Mouse (Mus musculus) embryonic facial prominence, embryonic 14.5 days (tissue): Measurements from ENCODE around the gene Gm28048. TPM values are rescaled to one million over a fixed set of nuclear protein-coding genes. Genes with fewer than 3 reads are reported as not detected.

Experiments used
- ATAC-seq: fragments of 200-750 bp; cut with Nextera tagmentation; 2 replicates; pipeline ENCODE4 v1.8.0; 2017; ENCODE audit warnings: low read depth, moderate number of reproducible peaks, moderate TSS enrichment
- DNase-seq: peaks from one replicate; pipeline ENCODE4 v3.0.0-alpha.2; 2015; ENCODE audit warnings: low spot score
- H3K27ac ChIP-seq: fragments of 300-500 bp; sonication (generic); replicated peaks from 2 replicates; pipeline ENCODE4 v1.5.1; 2014; ENCODE audit warnings: low read depth, mild to moderate bottlenecking, low read length, moderate library complexity
- H3K27me3 ChIP-seq: fragments of 300-500 bp; sonication (generic); replicated peaks from 2 replicates; pipeline ENCODE4 v1.6.1; 2014; ENCODE audit warnings: low read length; ENCODE audit not compliant: control insufficient read depth, insufficient read depth
- H3K36me3 ChIP-seq: fragments of 300-500 bp; sonication (generic); 2 replicates; pipeline ENCODE4 v1.6.1; 2014; ENCODE audit warnings: low read length, mixed read lengths; ENCODE audit not compliant: control insufficient read depth, insufficient read depth
- H3K4me1 ChIP-seq: fragments of 300-500 bp; sonication (generic); 2 replicates; pipeline ENCODE4 v1.6.1; 2014; ENCODE audit warnings: antibody characterized with exemption, low read length; ENCODE audit not compliant: control insufficient read depth, insufficient read depth
- H3K4me2 ChIP-seq: fragments of 300-500 bp; sonication (generic); 2 replicates; pipeline ENCODE4 v1.6.1; 2014; ENCODE audit warnings: low read depth, mild to moderate bottlenecking, low read length, moderate library complexity, mixed read lengths
- H3K4me3 ChIP-seq: fragments of 300-500 bp; sonication (generic); 2 replicates; pipeline ENCODE4 v1.5.1; 2014; ENCODE audit warnings: low read depth, mild to moderate bottlenecking, low read length
- H3K9ac ChIP-seq: fragments of 300-500 bp; sonication (generic); 2 replicates; pipeline ENCODE4 v1.6.1; 2014; ENCODE audit warnings: low read depth, mild to moderate bottlenecking, low read length, moderate library complexity, mixed read lengths
- H3K9me3 ChIP-seq: fragments of 300-500 bp; sonication (generic); 2 replicates; pipeline ENCODE4 v1.6.1; 2016; ENCODE audit warnings: low read length; ENCODE audit not compliant: control insufficient read depth
- WGBS: fragments of 180-500 bp; shearing (Covaris S2); extraction: QIAGEN DNeasy Blood & Tissue Kit; methylation state at CpG from one replicate; pipeline ENCODE4 v1.1.7; 2014; 5-methylcytosine and 5-hydroxymethylcytosine counted together
- polyA plus RNA-seq: library from polyadenylated mRNA; unstranded; fragments of >200 nt; fragmentation: Nextera tagmentation; extraction: Ambion mirVana; gene quantifications from 2 replicates; pipeline ENCODE4 v1.2.1, GENCODE M21; 2014

Gm28048 gene
- polyA plus RNA-seq, result 13.6 and 15.0 TPM in 2 replicates

DNA sequence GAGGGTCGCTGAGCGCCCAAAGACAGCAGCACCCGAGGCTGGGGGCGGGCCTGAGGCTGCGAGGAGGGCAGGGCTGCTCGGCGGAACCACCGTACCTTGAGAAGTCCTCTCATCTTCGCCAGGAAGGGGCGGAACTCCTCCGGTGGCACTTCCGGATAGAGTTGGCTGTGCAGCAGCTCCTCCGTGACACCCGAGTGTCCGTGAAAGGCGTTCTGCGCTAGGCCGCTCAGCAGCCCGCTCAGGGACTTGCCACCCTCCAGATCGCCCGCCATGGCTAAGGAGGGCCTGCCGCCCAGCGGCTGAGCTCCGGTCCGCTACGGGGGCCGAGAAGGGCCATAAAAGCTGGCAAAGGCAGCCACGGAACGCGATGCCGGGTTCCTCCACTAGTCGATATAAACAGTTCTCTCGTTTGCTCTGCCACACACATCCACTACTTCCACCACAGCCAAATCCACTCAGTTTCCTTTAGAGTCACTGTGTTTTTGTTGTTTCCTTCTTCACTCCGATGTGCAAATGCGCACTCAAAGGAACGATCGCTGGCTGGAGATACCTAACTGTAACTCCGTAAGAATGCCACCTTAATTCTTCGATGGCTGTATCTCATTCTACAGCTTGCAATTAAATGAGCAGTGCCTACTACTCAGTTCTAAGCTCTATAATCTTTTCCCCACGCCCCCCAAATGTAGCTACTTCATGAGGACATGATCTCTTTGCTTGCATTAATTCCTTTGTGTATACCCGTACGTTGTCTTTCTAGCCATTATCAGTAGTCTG lies at the start of gene Gm28048, which contains the start of gene Commd1:
Gm28048 (minus strand) TSS at position 107 of the 774 bp plus-strand sequence.
Commd1 (minus strand) TSS at position 399 of the 774 bp plus-strand sequence.
- H3K4me2 ChIP-seq, result peak within 1 kb of the TSS; percentile 76
- peak within 1 kb of the TSS; percentile 82 for H3K9ac ChIP-seq
- no peaks in the 10 kb centered on the region for H3K9me3 ChIP-seq
- H3K4me1 ChIP-seq, result peaks cover 9% of the 10 kb centered on the region
- DNase-seq (peak; percentile 95), ATAC-seq (peak; percentile 95)
- H3K36me3 ChIP-seq, result peaks cover 13% of the 10 kb centered on the region
- H3K27ac ChIP-seq, result peak within 1 kb of the TSS; percentile 96
- peak within 1 kb of the TSS; percentile 75 for H3K4me3 ChIP-seq
- 2% methylated on average over 40 of the region's 42 CpGs for WGBS
- H3K27me3 ChIP-seq, result no peaks in the 10 kb centered on the region

DNA sequence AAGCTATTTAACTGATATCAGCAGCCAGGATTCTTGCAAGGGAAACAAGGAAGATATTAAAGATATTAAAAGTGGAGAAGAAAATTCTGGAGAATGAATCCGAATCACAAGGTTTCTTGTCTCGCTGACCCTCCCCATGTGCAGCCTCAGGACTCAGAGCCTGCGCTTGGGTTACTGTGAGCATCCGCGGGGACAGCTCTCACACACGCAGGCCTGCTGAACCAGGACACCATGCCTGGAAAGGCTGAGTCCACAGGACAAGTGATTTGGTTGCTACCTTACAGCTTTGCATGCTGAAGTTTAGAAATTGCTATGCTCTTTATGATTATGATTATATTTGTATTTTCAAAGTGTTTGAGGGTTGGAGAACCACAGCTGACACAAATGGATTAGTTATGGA lies 47.5 kb upstream of the Gm28048 start:
- Histone ChIP-seq H3K9ac (no peak overlapping the region), H3K27me3 (no peaks in the 10 kb centered on the region), H3K4me2 (no peak overlapping the region), H3K27ac (no peak overlapping the region), H3K4me3 (no peak overlapping the region), H3K4me1 (no peaks in the 10 kb centered on the region), H3K9me3 (no peaks in the 10 kb centered on the region), H3K36me3 (no peaks in the 10 kb centered on the region)
- WGBS, result 74% methylated on average over 6 of the region's 6 CpGs
- DNase-seq (no peak), ATAC-seq (no peak)

DNA sequence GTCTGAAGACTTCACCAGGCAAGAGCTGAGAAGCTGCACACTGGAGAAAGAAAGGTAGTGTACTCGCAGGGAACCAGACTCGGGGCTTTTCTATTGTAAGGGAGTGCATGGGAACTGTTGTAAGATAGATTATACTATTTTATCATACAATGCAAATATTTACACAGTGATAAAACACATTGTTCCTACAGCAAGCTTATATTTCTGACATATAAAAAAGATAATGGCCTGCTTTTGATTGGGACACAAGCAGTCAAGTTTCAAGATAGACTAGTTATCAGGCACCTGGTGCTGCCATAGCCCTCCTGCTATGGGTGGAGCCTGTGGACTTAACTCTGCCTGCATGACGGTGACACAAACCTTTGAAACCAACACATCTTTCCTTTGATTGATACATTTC lies 47.1 kb upstream of the Gm28048 start:
- Histone ChIP-seq H3K36me3 (no peaks in the 10 kb centered on the region), H3K9ac (no peak overlapping the region), H3K27ac (no peak overlapping the region), H3K9me3 (no peaks in the 10 kb centered on the region), H3K27me3 (no peaks in the 10 kb centered on the region), H3K4me2 (no peak overlapping the region), H3K4me1 (no peaks in the 10 kb centered on the region), H3K4me3 (no peak overlapping the region)
- 65% methylated on average over 3 of the region's 3 CpGs for WGBS
- DNase-seq (no peak), ATAC-seq (no peak)

DNA sequence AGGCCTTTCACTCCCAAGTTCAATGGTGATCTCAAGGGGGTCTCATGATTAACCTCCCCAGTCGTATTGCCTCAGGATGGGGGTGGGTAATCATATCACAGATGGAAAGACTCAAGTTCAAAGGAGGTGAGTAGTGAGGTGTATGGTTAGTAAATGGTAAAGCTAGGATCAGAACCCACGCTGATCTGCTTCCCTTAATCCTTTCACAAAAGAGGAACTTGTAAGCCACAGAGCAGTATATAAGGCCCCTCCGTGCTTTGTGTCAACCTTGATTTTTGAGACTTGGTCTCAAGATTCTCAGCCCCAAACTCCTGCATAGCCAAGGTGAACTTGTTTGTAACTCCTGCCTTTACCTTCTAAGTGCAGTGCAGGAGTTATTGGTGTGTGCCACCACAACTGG lies 42.3 kb upstream of the Gm28048 start:
- ATAC-seq (no peak), DNase-seq (no peak)
- Histone ChIP-seq H3K4me2 (no peak overlapping the region), H3K27me3 (no peaks in the 10 kb centered on the region), H3K4me3 (no peak overlapping the region), H3K36me3 (no peaks in the 10 kb centered on the region), H3K9ac (no peak overlapping the region), H3K9me3 (no peaks in the 10 kb centered on the region), H3K4me1 (no peaks in the 10 kb centered on the region), H3K27ac (no peak overlapping the region)
- 74% methylated on average over 3 of the region's 3 CpGs for WGBS

DNA sequence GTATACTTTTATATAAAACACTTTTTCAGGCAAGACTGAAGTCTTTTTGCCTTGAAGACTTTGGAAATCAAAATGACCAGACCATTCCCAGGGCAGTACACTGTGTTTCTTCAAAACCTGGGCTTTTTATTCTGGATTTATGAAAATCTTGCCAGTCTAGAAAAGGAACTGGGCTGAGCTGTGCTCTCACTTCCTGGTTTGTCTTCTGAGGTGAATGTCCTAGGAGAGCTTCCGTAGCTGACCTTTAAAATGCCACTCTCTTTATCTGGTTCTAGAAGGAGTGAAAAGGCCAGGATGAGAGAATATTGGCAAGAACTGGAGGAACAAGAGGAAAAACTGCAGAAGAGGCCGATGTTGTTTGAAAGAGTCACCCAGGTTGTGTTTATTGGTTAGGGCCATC lies 41.3 kb upstream of the Gm28048 start:
- no peaks in the 10 kb centered on the region for H3K9me3 ChIP-seq
- no peaks in the 10 kb centered on the region for H3K4me1 ChIP-seq
- no peaks in the 10 kb centered on the region for H3K36me3 ChIP-seq
- no peaks in the 10 kb centered on the region for H3K27me3 ChIP-seq
- H3K27ac ChIP-seq, result no peak overlapping the region
- H3K9ac ChIP-seq, result no peak overlapping the region
- 93% methylated on average over 2 of the region's 2 CpGs for WGBS
- DNase-seq (no peak), ATAC-seq (no peak)
- H3K4me2 ChIP-seq, result no peak overlapping the region
- H3K4me3 ChIP-seq, result no peak overlapping the region

DNA sequence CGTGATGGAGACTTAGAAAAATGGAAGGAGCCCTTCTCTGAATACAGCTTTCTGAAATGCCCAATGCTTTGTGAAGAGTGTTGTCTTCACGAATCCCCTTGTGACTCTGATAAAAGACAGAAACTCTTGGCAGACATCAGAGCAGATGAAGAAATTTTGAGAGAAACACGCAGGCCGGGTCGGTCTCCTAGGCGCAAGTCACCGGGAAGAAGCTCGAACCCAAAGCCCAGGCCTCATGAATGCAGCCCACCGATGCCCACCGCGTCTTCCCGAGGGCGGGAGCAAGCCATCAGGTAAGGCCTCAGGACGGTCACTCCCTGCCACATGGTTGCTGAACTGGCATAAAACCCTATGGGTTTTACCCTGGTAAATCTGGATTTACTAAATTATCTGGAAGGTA lies 39.0 kb upstream of the Gm28048 start:
- Histone ChIP-seq H3K4me2 (no peak overlapping the region), H3K4me3 (no peak overlapping the region), H3K9me3 (no peaks in the 10 kb centered on the region), H3K27ac (no peak overlapping the region), H3K27me3 (no peaks in the 10 kb centered on the region), H3K9ac (no peak overlapping the region), H3K4me1 (no peaks in the 10 kb centered on the region), H3K36me3 (no peaks in the 10 kb centered on the region)
- ATAC-seq, result no peak
- WGBS, result 92% methylated on average over 14 of the region's 14 CpGs
- no peak for DNase-seq

DNA sequence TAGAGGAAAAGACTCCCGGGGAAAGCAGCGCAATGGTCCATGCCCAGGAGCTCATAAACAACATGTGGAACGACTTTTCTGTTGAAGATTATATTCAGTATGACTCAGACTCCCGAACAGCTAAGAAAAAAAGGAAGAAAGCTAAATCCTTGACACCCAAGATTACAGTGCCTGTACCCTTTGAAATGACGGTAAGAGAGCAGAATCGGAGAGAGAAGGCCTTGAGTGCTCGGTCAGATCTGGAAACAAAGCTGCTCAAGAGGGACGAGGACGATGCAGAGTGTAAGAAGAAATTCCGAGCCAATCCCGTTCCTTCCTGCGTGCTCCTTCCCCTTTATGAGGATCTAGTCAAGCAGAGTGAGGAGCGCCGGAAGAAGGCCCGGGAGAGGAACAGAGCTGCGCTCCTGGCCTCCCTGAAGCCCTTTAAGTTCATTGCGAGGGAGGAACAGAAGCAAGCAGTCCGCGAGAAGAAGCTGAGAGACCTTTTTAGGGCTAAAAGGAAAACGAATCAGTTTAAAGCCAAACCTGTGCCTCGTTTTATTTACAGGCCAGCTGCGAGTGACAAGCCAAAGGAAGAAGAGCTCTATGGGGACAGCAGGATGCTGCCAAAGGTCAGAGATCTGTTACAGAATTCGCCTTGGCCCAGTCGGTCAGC lies 38.4 kb upstream of the Gm28048 start:
- Histone ChIP-seq H3K9ac (peak overlapping the region; percentile 37), H3K27me3 (no peaks in the 10 kb centered on the region), H3K9me3 (no peaks in the 10 kb centered on the region), H3K27ac (peak overlapping the region; percentile 44; the same call in 1 of the 2 replicates), H3K4me2 (no peak overlapping the region), H3K4me1 (no peaks in the 10 kb centered on the region), H3K4me3 (no peak overlapping the region), H3K36me3 (no peaks in the 10 kb centered on the region)
- 52% methylated on average over 24 of the region's 24 CpGs for WGBS
- DNase-seq (no peak), ATAC-seq (no peak)

DNA sequence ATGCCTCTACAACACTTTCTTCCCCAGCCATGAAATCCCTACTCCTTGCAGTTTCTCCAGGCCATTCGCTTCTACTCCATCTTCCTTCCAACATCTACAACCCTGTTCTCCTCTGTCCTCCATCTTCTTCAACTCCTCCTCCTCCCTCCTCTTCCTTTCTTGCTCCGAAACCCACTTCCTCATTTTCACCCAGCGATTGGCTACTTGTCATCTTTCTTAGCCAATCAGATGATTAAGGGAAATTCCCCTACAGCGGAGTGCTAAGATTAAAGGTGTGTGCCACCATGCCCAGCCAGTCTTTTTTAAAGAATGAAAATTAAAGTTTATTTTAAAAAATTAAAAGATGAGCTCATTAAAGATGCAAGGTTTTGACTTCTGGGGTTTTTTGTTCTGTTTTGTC lies 36.1 kb upstream of the Gm28048 start:
- Histone ChIP-seq H3K27me3 (no peaks in the 10 kb centered on the region), H3K4me3 (no peak overlapping the region), H3K4me2 (no peak overlapping the region), H3K27ac (no peak overlapping the region), H3K9ac (no peak overlapping the region), H3K4me1 (no peaks in the 10 kb centered on the region), H3K36me3 (no peaks in the 10 kb centered on the region), H3K9me3 (no peaks in the 10 kb centered on the region)
- ATAC-seq (no peak), DNase-seq (no peak)
- WGBS, result 92% methylated on average over 4 of the region's 4 CpGs
